Mouse (Mus musculus): ENCODE measurements around the gene Myo15b.

DNA sequence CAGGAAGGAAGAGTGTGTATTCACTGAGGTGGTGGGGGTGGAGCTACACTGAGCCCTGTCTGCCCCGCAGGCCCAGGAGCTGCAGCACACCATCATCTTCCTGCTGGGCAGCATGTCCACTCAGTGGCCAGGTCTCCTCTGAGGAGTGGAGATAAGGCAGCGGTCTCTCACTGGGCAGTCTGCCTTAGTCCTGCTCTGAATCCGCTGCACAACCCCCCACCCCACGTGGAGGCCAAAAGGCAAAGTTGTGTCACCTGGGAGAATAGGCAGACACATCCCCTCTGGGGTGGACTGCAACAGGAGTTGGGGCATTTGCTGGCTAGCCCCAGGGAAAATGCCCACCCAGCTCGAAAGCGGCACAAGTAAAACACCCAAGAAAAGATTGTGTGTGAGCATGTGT is 34.0 kb downstream of the Myo15b start:
- TF ChIP-seq CTCF (IDR thresholded peaks at IDR 0.05; ENCODE audit: control insufficient read depth, insufficient read depth, insufficient read length) (no peak), MYOD1 (IDR thresholded peaks at IDR 0.05; ENCODE audit: control insufficient read depth, insufficient read length, low read depth) (no peak), CEBPB (IDR thresholded peaks at IDR 0.05; ENCODE audit: low read depth) (no peak), MAX (IDR thresholded peaks at IDR 0.05) (no peak), MYOG (IDR thresholded peaks at IDR 0.05; ENCODE audit: control insufficient read depth, extremely low read depth, insufficient read length) (no peak)

All from C2C12 (cell line).